Mouse (Mus musculus) spleen, adult 2 months (tissue): ENCODE measurements around the gene Dpep2nb. TPM values are rescaled to one million over a fixed set of nuclear protein-coding genes. Genes with fewer than 3 reads are reported as not detected.
A peak's percentile ranks its signal among the peaks of the same experiment; 100 is the strongest.
"Not testable (repeated sequence)": the region's sequence is repeated elsewhere in the genome, so short reads cannot be mapped to it uniquely, and the experiment has no call there.

ENCODE experiments used
- DNase-seq, 2 experiments: peaks; one replicate each; pipeline versions ENCODE4 v3.0.0 to v3.0.0-alpha.2; 2012 to 2021; ENCODE audit warnings: low spot score in 2 of 2, low read depth in 1 of 2
- H3K27ac ChIP-seq: fragments of 200-500 bp; 2 replicates; pipeline ENCODE4 v1.5.1; 2012; ENCODE audit warnings: low read length, inconsistent platforms; ENCODE audit not compliant: insufficient read depth
- H3K27me3 ChIP-seq: fragments of 200-500 bp; 2 replicates; pipeline ENCODE4 v1.6.1; 2012; ENCODE audit warnings: mild to moderate bottlenecking, moderate library complexity, low read length, inconsistent platforms; ENCODE audit not compliant: control insufficient read depth, insufficient read depth
- H3K36me3 ChIP-seq: fragments of 200-500 bp; 2 replicates; pipeline ENCODE4 v1.6.1; 2012; ENCODE audit warnings: mild to moderate bottlenecking, low read length, inconsistent platforms; ENCODE audit not compliant: control insufficient read depth, insufficient read depth
- H3K4me1 ChIP-seq: fragments of 200-500 bp; 2 replicates; pipeline ENCODE4 v1.6.1; 2011; ENCODE audit warnings: inconsistent platforms; ENCODE audit not compliant: control insufficient read depth, insufficient read depth, insufficient read length
- H3K4me3 ChIP-seq: fragments of 200-500 bp; 2 replicates; pipeline ENCODE4 v1.5.1; 2011; ENCODE audit warnings: mild to moderate bottlenecking, inconsistent platforms; ENCODE audit not compliant: insufficient read depth, insufficient read length; ENCODE audit errors: extremely low read depth
- CTCF ChIP-seq: fragments of 200-500 bp; IDR thresholded peaks from 2 replicates; pipeline ENCODE4 v1.5.1; 2011; ENCODE audit warnings: mild to moderate bottlenecking, inconsistent platforms; ENCODE audit not compliant: insufficient read depth, insufficient read length, insufficient replicate concordance; ENCODE audit errors: extremely low read depth
- POLR2A ChIP-seq: fragments of 200-500 bp; IDR thresholded peaks from 2 replicates; pipeline ENCODE4 v1.6.1; 2011; ENCODE audit warnings: low read depth, low read length, inconsistent platforms
- WGBS: fragments of 180-500 bp; shearing (Covaris S2); methylation state at CpG from one replicate; pipeline ENCODE4 v1.1.7; 2018; 5-methylcytosine and 5-hydroxymethylcytosine counted together
- polyA plus RNA-seq: library from polyadenylated mRNA; depleted of rRNA; stranded (reverse); fragments of >200 nt; gene quantifications from 2 replicates; pipeline ENCODE4 v1.2.3, GENCODE M21; 2012

The Dpep2nb gene
- polyA plus RNA-seq, 1 experiment = not detected

GRCm38 (mm10) chr8:106010748-106011642 is 5.2 kb upstream of the Dpep2nb start:
- Histone ChIP-seq H3K27me3 (no peaks in the 10 kb centered on the region), H3K36me3 (no peaks in the 10 kb centered on the region), H3K4me1 (peaks cover 4% of the 10 kb centered on the region; the same call in 1 of the 2 replicates), H3K27ac (peak overlapping the region; percentile 50), H3K4me3 (peak overlapping the region; percentile 87)
- peak; percentile 58; the same call in 1 of the 2 replicates for TF ChIP-seq POLR2A
- no peak for TF ChIP-seq CTCF
- DNase-seq = peak; percentile 67 to 87
- WGBS = under 1% methylated on average over 74 of the region's 74 CpGs

- not testable (repeated sequence) for H3K27ac ChIP-seq, H3K27me3 ChIP-seq, H3K36me3 ChIP-seq, H3K4me1 ChIP-seq, DNase-seq, H3K4me3 ChIP-seq
- 69% methylated on average over 3 of the region's 3 CpGs for WGBS
Measured at GRCm38 (mm10) chr8:106007891-106008290, 2.1 kb upstream of the Dpep2nb start.

- DNase-seq = no peak
- no peaks in the 10 kb centered on the region for H3K27me3 ChIP-seq
- peaks cover 4% of the 10 kb centered on the region; the same call in 1 of the 2 replicates for H3K4me1 ChIP-seq
- 58% methylated on average over 3 of the region's 3 CpGs for WGBS
- H3K27ac ChIP-seq = no peak overlapping the region
- TF ChIP-seq CTCF = no peak
- no peak for TF ChIP-seq POLR2A
- no peak overlapping the region for H3K4me3 ChIP-seq
- H3K36me3 ChIP-seq = no peaks in the 10 kb centered on the region
Measured at GRCm38 (mm10) chr8:106007135-106007534, 1.4 kb upstream of the Dpep2nb start.

- H3K27me3 ChIP-seq = no peaks in the 10 kb centered on the region
- TF ChIP-seq CTCF (no peak), POLR2A (no peak)
- no peak overlapping the region for H3K4me3 ChIP-seq
- no peaks in the 10 kb centered on the region for H3K36me3 ChIP-seq
- H3K27ac ChIP-seq = no peak overlapping the region
- H3K4me1 ChIP-seq = peaks cover 4% of the 10 kb centered on the region; the same call in 1 of the 2 replicates
- no peak for DNase-seq
- 85% methylated on average over 4 of the region's 4 CpGs for WGBS
Measured at GRCm38 (mm10) chr8:106006413-106006812, 638 bp upstream of the Dpep2nb start.

- no peak overlapping the region for H3K4me3 ChIP-seq
- DNase-seq = no peak
- H3K27ac ChIP-seq = no peak overlapping the region
- H3K27me3 ChIP-seq = no peaks in the 10 kb centered on the region
- 65% methylated on average over 8 of the region's 8 CpGs for WGBS
- TF ChIP-seq CTCF = no peak
- H3K4me1 ChIP-seq = no peaks in the 10 kb centered on the region
- no peaks in the 10 kb centered on the region for H3K36me3 ChIP-seq
Measured at GRCm38 (mm10) chr8:106004538-106005207, 1.1 kb downstream of the Dpep2nb start.

- Histone ChIP-seq H3K27me3 (no peaks in the 10 kb centered on the region), H3K4me3 (no peak overlapping the region), H3K4me1 (no peaks in the 10 kb centered on the region), H3K27ac (no peak overlapping the region), H3K36me3 (no peaks in the 10 kb centered on the region)
- WGBS = 90% methylated on average over 4 of the region's 4 CpGs
- no peak for DNase-seq
- TF ChIP-seq POLR2A = no peak
- no peak for TF ChIP-seq CTCF
Measured at GRCm38 (mm10) chr8:106001908-106002307, 3.9 kb downstream of the Dpep2nb start.

- no peak overlapping the region for H3K27ac ChIP-seq
Measured at GRCm38 (mm10) chr8:105998971-105999370, 6.8 kb downstream of the Dpep2nb start.

More at GRCm38 (mm10) chr8:105998971-105999370, 6.8 kb downstream of the Dpep2nb start:
- Histone ChIP-seq H3K4me1 (peaks cover 8% of the 10 kb centered on the region; the same call in 1 of the 2 replicates), H3K27me3 (no peaks in the 10 kb centered on the region), H3K36me3 (no peaks in the 10 kb centered on the region), H3K4me3 (no peak overlapping the region)
- TF ChIP-seq POLR2A (no peak), CTCF (no peak)
- WGBS = 83% methylated on average over 2 of the region's 2 CpGs
- DNase-seq = no peak
